Mouse (Mus musculus): Measurements from ENCODE around the gene Sema4f. TPM values are rescaled to one million over a fixed set of nuclear protein-coding genes. Genes with fewer than 3 reads are reported as not detected.

Sema4f gene
- 17.5 and 21.0 TPM in 2 replicates for polyA plus RNA-seq (2012; rRNA removed)

GRCm38 (mm10) chr6:82939167-82939912 is at the start of gene Sema4f:
Gene Sema4f, minus strand, starts transcription at chr6:82939769.

GRCm38 (mm10) chr6:82946651-82947050 is 7.1 kb upstream of the Sema4f start, which contains the start of gene M1ap:
Gene M1ap, plus strand, starts transcription at chr6:82946902.

Other genes starting within 250 kb of the Sema4f start
- gene Pole4, start 234.4 kb downstream of the Sema4f start, polyA plus RNA-seq (2012; rRNA removed) = 43.1 and 44.7 TPM in 2 replicates
- 5.6 and 6.5 TPM in 2 replicates for gene Hk2, start 165.3 kb downstream of the Sema4f start, polyA plus RNA-seq (2012; rRNA removed)
- gene M1ap, start 7.1 kb upstream of the Sema4f start, polyA plus RNA-seq (2012; rRNA removed) = 0.12 and 0.28 TPM in 2 replicates
- 3.2 and 7.1 TPM in 2 replicates for gene Dok1, start 93.7 kb upstream of the Sema4f start, polyA plus RNA-seq (2012; rRNA removed)
- gene Loxl3, start 94.4 kb upstream of the Sema4f start, polyA plus RNA-seq (2012; rRNA removed) = 8.4 and 18.4 TPM in 2 replicates
- 306 and 308 TPM in 2 replicates for gene Aup1, start 114.8 kb upstream of the Sema4f start, polyA plus RNA-seq (2012; rRNA removed)
- gene Htra2, start 115.5 kb upstream of the Sema4f start, polyA plus RNA-seq (2012; rRNA removed) = 83.5 and 85.6 TPM in 2 replicates
- 1.4 and 1.5 TPM in 2 replicates for gene Dqx1, start 118.1 kb upstream of the Sema4f start, polyA plus RNA-seq (2012; rRNA removed)
- 0.28 and 3.1 TPM in 2 replicates for gene Tlx2, start 130.5 kb upstream of the Sema4f start, polyA plus RNA-seq (2012; rRNA removed)
- 62.5 and 64.1 TPM in 2 replicates for gene Pcgf1, start 138.1 kb upstream of the Sema4f start, polyA plus RNA-seq (2012; rRNA removed)
- gene Lbx2, start 146.6 kb upstream of the Sema4f start, polyA plus RNA-seq (2012; rRNA removed) = 0.46 and 0.70 TPM in 2 replicates
- gene Ccdc142, start 161.8 kb upstream of the Sema4f start, polyA plus RNA-seq (2012; rRNA removed) = 8.7 and 9.8 TPM in 2 replicates
- gene Gm42688, start 161.8 kb upstream of the Sema4f start, polyA plus RNA-seq (2012; rRNA removed) = 9.4 and 10.1 TPM in 2 replicates
- gene Mrpl53, start 169.3 kb upstream of the Sema4f start, polyA plus RNA-seq (2012; rRNA removed) = 114 and 124 TPM in 2 replicates
- gene Mogs, start 175.7 kb upstream of the Sema4f start, polyA plus RNA-seq (2012; rRNA removed) = 51.7 and 54.5 TPM in 2 replicates
- 283 and 344 TPM in 2 replicates for gene Wbp1, start 181.8 kb upstream of the Sema4f start, polyA plus RNA-seq (2012; rRNA removed)
- gene Ino80b, start 185.7 kb upstream of the Sema4f start, polyA plus RNA-seq (2012; rRNA removed) = 44.4 and 48.3 TPM in 2 replicates
- 31.1 and 51.8 TPM in 2 replicates for gene Rtkn, start 195.7 kb upstream of the Sema4f start, polyA plus RNA-seq (2012; rRNA removed)
- gene Wdr54, start 216.6 kb upstream of the Sema4f start, polyA plus RNA-seq (2012; rRNA removed) = 22.1 and 23.0 TPM in 2 replicates
- 2.3 and 2.5 TPM in 2 replicates for gene 1700003E16Rik, start 216.6 kb upstream of the Sema4f start, polyA plus RNA-seq (2012; rRNA removed)
- 202 and 214 TPM in 2 replicates for gene Dctn1, start 226.2 kb upstream of the Sema4f start, polyA plus RNA-seq (2012; rRNA removed)

Measured in central nervous system, embryonic 14 days (tissue).